In genomic region chr4:147449099-147449581, GRCm38 (mm10) we compare ENCODE assay signal across 9 mouse cellular contexts. TPM values are rescaled to one million over a fixed set of nuclear protein-coding genes. Genes with fewer than 3 reads are reported as not detected.
A peak's percentile ranks its signal among the peaks of the same experiment; 100 is the strongest.
DNase-seq lines count a peak whose midpoint lies in the region; ATAC-seq and TF ChIP-seq lines count a peak whose summit lies in the region.
"Had no signal": no experiment of that assay in that cellular context is flagged by ENCODE, and none has a peak within 500 bp of the region (broad histone marks: within the 10 kb centered on the region; RNA-seq: fewer than 3 reads in every experiment).

No protein-coding gene starts in this region.

- TF ChIP-seq CTCF in G1E (IDR thresholded peaks at IDR 0.05; ENCODE audit: low read depth, low read length) = no peak

- no peak overlapping the region for H3K27ac ChIP-seq in heart, embryonic 16.5 days (ENCODE audit: low read length)
- H3K27ac ChIP-seq in liver, embryonic 15.5 days (replicated peaks) = no peak overlapping the region

- peak; percentile 50; the same call in 1 of the 2 replicates for ATAC-seq in G1E (ENCODE audit: extremely low read depth, insufficient number of reproducible peaks, low FRiP score, poor library complexity, severe bottlenecking)
- no peak for ATAC-seq in heart, embryonic 16.5 days (replicated peaks; ENCODE audit: extremely low read depth, insufficient read depth, low FRiP score)
- ATAC-seq in liver, embryonic 15.5 days (ENCODE audit: insufficient read depth) = no peak

- H3K4me2 ChIP-seq in heart, embryonic 16.5 days (ENCODE audit: low read depth, low read length) = peak overlapping the region; percentile 47
- H3K4me2 ChIP-seq in liver, embryonic 15.5 days = peak overlapping the region; percentile 65

- no peaks in the 10 kb centered on the region for H3K36me3 ChIP-seq in G1E (replicated peaks)
- H3K36me3 ChIP-seq in heart, embryonic 16.5 days (ENCODE audit: control insufficient read depth, insufficient read depth) = no peaks in the 10 kb centered on the region
- H3K36me3 ChIP-seq in liver, embryonic 15.5 days (replicated peaks) = no peaks in the 10 kb centered on the region

- peak overlapping the region; percentile 51; the same call in 1 of the 2 replicates for H3K4me3 ChIP-seq in G1E (ENCODE audit: low read depth, low read length)
- peak overlapping the region; percentile 33 for H3K4me3 ChIP-seq in heart, embryonic 16.5 days (ENCODE audit: low read length)
- peak overlapping the region; percentile 49 for H3K4me3 ChIP-seq in liver, embryonic 15.5 days (replicated peaks)
- H3K4me3 ChIP-seq: myocyte had no signal

- WGBS in heart, embryonic 16.5 days = 36% methylated on average over 13 of the region's 13 CpGs
- WGBS in liver, embryonic 15.5 days (ENCODE audit: insufficient replicate concordance) = 25% methylated on average over 13 of the region's 13 CpGs

- no peaks in the 10 kb centered on the region for H3K27me3 ChIP-seq in G1E (ENCODE audit: insufficient read depth, low read length)
- no peaks in the 10 kb centered on the region for H3K27me3 ChIP-seq in heart, embryonic 16.5 days (ENCODE audit: control insufficient read depth, insufficient read depth, low read length)
- no peaks in the 10 kb centered on the region for H3K27me3 ChIP-seq in liver, embryonic 15.5 days

- H3K9ac ChIP-seq in heart, embryonic 16.5 days (ENCODE audit: low read length) = no peak overlapping the region; the same call in 1 of the 2 replicates
- H3K9ac ChIP-seq in liver, embryonic 15.5 days = no peak overlapping the region

- H3K9me3 ChIP-seq in G1E (replicated peaks) = peaks cover 16% of the 10 kb centered on the region
- peaks cover 2% of the 10 kb centered on the region; the same call in 1 of the 2 replicates for H3K9me3 ChIP-seq in heart, embryonic 16.5 days (replicated peaks; ENCODE audit: control insufficient read depth, low read length)
- H3K9me3 ChIP-seq in liver, embryonic 15.5 days (replicated peaks) = no peaks in the 10 kb centered on the region

- no peaks in the 10 kb centered on the region for H3K4me1 ChIP-seq in G1E (ENCODE audit: insufficient read depth, low read depth, low read length)
- no peaks in the 10 kb centered on the region for H3K4me1 ChIP-seq in heart, embryonic 16.5 days (ENCODE audit: control insufficient read depth, insufficient read depth, low read length)
- no peaks in the 10 kb centered on the region; the same call in 1 of the 2 replicates for H3K4me1 ChIP-seq in liver, embryonic 15.5 days (replicated peaks)

- peak; percentile 21 to 33 for DNase-seq in heart, adult 18-20 months
- no peak for DNase-seq in heart, adult 9 months (ENCODE audit: low spot score in 2 of 2)
- DNase-seq in G1E (ENCODE audit: low spot score) = no peak
- DNase-seq in testis, postnatal 14 days (ENCODE audit: low spot score) = no peak
- no peak for DNase-seq in cerebellum, postnatal 4 days (ENCODE audit: low spot score in 2 of 2)
- no peak for DNase-seq in right cerebral cortex, postnatal 4 days

RNA-seq across cellular contexts. Expression of gene Zfp982, which starts 43.1 kb away (rescaled TPM):
- total RNA-seq in heart, adult 18-20 months (2021) = 10 to 100 TPM in 1 of 2 experiments, 1 to 10 TPM in 1; 8.7 to 10.3 TPM
- total RNA-seq in G1E (2014; fragmentation: Nextera tagmentation) (0.68 TPM in 1 of 2 replicates, not detected in the other), G1E (2017) (0.35 and 0.44 TPM in 2 replicates)
- polyA plus RNA-seq in G1E (2012) = not detected in 2 replicates
- 4.6 and 6.3 TPM in 2 replicates for polyA plus RNA-seq in heart, embryonic 16.5 days (2015; fragmentation: Nextera tagmentation; extraction: Ambion mirVana)
- 1.5 and 1.7 TPM in 2 replicates for polyA plus RNA-seq in liver, embryonic 15.5 days (2015; fragmentation: Nextera tagmentation; extraction: Ambion mirVana)

Comparison
In these comparisons a context has a peak if more than half of its experiments do, and no peak if none do; other contexts are left out.
1. DNase-seq: peak in heart, adult 18-20 months (2 of 2); none in heart, adult 9 months (0 of 2), G1E (single experiment), testis, postnatal 14 days (single experiment), cerebellum, postnatal 4 days (0 of 2) and right cerebral cortex, postnatal 4 days (single experiment).
2. Peak in every context shown above with its lines, with median percentiles within 50 percentile points of each other: H3K4me3 ChIP-seq.